Mouse (Mus musculus): ENCODE data around the gene Thnsl2. TPM values are rescaled to one million over a fixed set of nuclear protein-coding genes. Genes with fewer than 3 reads are reported as not detected.

Thnsl2 gene
- polyA plus RNA-seq, 1 experiment from 2014 or later = 4.4 TPM

DNA sequence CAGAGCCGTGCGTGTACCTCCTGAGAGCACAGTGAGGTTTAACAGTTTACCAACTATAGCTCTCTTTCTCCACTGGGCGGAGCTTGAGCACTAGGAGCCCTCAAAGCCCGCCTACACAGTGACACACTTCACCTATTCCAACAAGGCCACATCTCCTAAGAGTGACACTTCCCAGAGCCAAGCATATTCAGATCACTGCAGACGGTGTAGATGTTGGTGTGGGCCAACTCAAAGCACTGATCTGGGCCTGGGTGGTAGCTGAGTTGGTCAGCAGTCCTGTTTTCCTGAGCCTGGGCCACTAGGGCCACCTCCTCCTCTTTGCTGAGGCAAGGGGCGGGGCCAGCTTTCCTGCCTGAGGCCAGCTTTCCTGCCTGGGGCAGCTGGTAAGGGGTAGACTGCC is 20.2 kb upstream of the Thnsl2 start:
- Histone ChIP-seq H3K4me1 (replicated peaks; ENCODE audit: control insufficient read depth, insufficient read depth, low read length) (no peaks in the 10 kb centered on the region), H3K4me2 (ENCODE audit: low read depth, low read length, severe bottlenecking) (no peak overlapping the region), H3K27ac (ENCODE audit: low read depth, low read length) (no peak overlapping the region), H3K9ac (ENCODE audit: low read length) (no peak overlapping the region), H3K9me3 (ENCODE audit: control insufficient read depth, low read length) (no peaks in the 10 kb centered on the region), H3K36me3 (ENCODE audit: control insufficient read depth, insufficient read depth, low read length) (no peaks in the 10 kb centered on the region), H3K4me3 (ENCODE audit: low read depth, low read length) (no peak overlapping the region), H3K27me3 (ENCODE audit: control insufficient read depth, insufficient read depth, low read length) (no peaks in the 10 kb centered on the region)
- DNase-seq (ENCODE audit: low spot score) (no peak), ATAC-seq (replicated peaks; ENCODE audit: low FRiP score) (no peak)
- whole genome bisulfite sequencing = 36% methylated on average over 6 of the region's 6 CpGs

DNA sequence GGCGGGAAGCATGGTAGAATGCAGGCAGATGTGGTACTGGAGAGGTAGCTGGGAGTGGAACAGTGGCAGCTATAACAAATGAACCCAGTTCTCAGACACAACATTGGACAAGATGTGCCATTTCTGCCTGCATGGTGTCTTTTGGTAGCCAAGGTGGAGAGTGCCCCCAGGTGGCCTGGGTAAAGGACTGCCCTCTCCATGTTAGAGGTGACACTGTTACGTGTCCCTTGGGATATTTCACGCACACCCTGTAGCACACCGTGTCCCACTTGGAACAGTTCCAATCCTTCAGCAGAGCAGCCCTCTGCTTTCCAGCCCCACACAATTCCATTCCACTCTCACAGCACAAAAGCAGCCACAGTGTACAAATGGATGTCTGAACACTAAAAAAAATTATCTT is 18.0 kb upstream of the Thnsl2 start:
- 81% methylated on average over 4 of the region's 4 CpGs for WGBS
- H3K9ac ChIP-seq (ENCODE audit: low read length) = no peak overlapping the region

DNA sequence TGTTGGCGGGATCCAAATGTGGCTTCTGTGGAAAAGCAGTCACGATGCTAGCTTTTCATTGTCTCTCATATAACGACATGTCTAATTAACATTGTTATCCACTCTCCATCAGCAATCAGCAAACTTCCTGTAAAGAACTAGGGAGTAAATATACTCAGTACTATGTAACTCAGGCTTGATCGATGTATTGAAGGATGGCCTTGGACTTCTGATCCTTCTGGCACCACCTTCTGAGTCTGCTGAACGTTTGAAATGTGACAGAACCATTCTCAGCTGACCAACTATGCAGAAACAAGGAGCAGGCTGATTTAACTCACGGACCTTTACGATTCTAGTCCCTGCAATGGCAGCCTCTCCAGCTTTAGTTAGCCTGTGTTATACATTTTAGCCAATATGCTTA is 17.1 kb upstream of the Thnsl2 start:
- WGBS = 71% methylated on average over 7 of the region's 7 CpGs
- no peak overlapping the region for H3K9ac ChIP-seq (ENCODE audit: low read length)
- H3K4me3 ChIP-seq (ENCODE audit: low read depth, low read length) = no peak overlapping the region
- no peak overlapping the region for H3K4me2 ChIP-seq (ENCODE audit: low read depth, low read length, severe bottlenecking)
- H3K4me1 ChIP-seq (replicated peaks; ENCODE audit: control insufficient read depth, insufficient read depth, low read length) = no peaks in the 10 kb centered on the region
- H3K36me3 ChIP-seq (ENCODE audit: control insufficient read depth, insufficient read depth, low read length) = no peaks in the 10 kb centered on the region
- H3K27me3 ChIP-seq (ENCODE audit: control insufficient read depth, insufficient read depth, low read length) = no peaks in the 10 kb centered on the region
- no peaks in the 10 kb centered on the region for H3K9me3 ChIP-seq (ENCODE audit: control insufficient read depth, low read length)
- H3K27ac ChIP-seq (ENCODE audit: low read depth, low read length) = no peak overlapping the region
- DNase-seq (ENCODE audit: low spot score) (peak; percentile 1), ATAC-seq (replicated peaks; ENCODE audit: low FRiP score) (no peak)

More for the DNA sequence above, 18.0 kb upstream of the Thnsl2 start:
- Histone ChIP-seq H3K4me3 (ENCODE audit: low read depth, low read length) (no peak overlapping the region), H3K27me3 (ENCODE audit: control insufficient read depth, insufficient read depth, low read length) (no peaks in the 10 kb centered on the region), H3K9me3 (ENCODE audit: control insufficient read depth, low read length) (no peaks in the 10 kb centered on the region), H3K27ac (ENCODE audit: low read depth, low read length) (no peak overlapping the region), H3K4me1 (replicated peaks; ENCODE audit: control insufficient read depth, insufficient read depth, low read length) (no peaks in the 10 kb centered on the region), H3K4me2 (ENCODE audit: low read depth, low read length, severe bottlenecking) (no peak overlapping the region), H3K36me3 (ENCODE audit: control insufficient read depth, insufficient read depth, low read length) (no peaks in the 10 kb centered on the region)
- ATAC-seq (replicated peaks; ENCODE audit: low FRiP score) (no peak), DNase-seq (ENCODE audit: low spot score) (peak; percentile 22)

DNA sequence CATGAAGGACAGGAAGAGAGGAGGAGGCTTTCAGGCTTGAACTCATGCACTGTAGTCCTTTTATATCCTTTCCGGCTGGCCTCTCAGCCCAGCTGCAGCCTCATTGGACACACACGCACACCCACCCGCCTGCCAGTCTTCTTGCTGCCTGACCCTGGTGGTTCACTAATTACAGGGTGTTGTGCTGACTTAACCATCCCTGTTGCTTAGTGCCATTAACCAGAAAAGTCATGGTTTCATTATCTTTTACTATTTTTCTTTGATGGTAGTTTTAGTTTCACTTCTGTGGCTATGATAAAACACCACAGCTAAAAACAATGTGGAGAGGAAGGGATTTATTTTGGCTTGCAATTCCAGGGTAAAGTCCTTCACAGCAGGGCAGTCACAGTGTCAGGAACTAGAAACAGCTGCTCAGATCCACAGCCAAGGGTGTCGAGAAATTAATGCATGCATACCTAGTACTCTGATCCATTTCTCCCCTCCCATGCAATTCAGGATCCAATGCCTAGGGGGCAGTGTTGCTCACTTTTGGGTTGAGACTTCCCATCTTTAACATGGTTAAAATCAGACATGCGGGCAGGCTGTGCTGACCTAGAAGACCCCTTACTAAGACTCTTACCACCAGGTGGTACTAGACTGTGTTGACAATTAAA is 12.6 kb upstream of the Thnsl2 start:
- H3K4me3 ChIP-seq (ENCODE audit: low read depth, low read length) = no peak overlapping the region
- ATAC-seq (replicated peaks; ENCODE audit: low FRiP score) = no peak
- WGBS = 75% methylated on average over 5 of the region's 5 CpGs
- no peaks in the 10 kb centered on the region for H3K27me3 ChIP-seq (ENCODE audit: control insufficient read depth, insufficient read depth, low read length)
- H3K4me2 ChIP-seq (ENCODE audit: low read depth, low read length, severe bottlenecking) = no peak overlapping the region
- H3K27ac ChIP-seq (ENCODE audit: low read depth, low read length) = no peak overlapping the region
- no peaks in the 10 kb centered on the region for H3K9me3 ChIP-seq (ENCODE audit: control insufficient read depth, low read length)
- H3K4me1 ChIP-seq (replicated peaks; ENCODE audit: control insufficient read depth, insufficient read depth, low read length) = no peaks in the 10 kb centered on the region
- H3K36me3 ChIP-seq (ENCODE audit: control insufficient read depth, insufficient read depth, low read length) = no peaks in the 10 kb centered on the region
- peak; percentile 65 for DNase-seq (ENCODE audit: low spot score)
- no peak overlapping the region for H3K9ac ChIP-seq (ENCODE audit: low read length)

DNA sequence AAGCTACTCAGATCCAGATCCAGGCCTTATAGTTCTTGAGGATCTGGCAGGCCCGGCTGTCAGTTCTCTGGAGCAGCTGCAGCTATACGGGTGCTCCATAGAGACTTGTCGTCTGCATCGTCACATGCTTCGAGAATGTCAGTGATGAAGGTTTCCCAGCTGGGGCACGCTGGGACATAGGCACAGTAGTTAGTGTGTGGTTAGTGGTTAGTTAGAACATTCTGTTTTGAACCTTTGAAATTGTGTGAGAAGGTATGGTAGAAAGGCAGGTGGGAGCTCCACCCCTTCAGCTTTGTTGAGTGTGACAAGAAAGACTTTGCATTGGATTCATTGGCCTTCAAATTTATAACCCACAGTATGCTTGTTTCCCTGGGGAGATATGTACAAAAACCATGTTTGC is 10.6 kb upstream of the Thnsl2 start:
- Histone ChIP-seq H3K4me1 (replicated peaks; ENCODE audit: control insufficient read depth, insufficient read depth, low read length) (no peaks in the 10 kb centered on the region), H3K4me3 (ENCODE audit: low read depth, low read length) (no peak overlapping the region), H3K27ac (ENCODE audit: low read depth, low read length) (no peak overlapping the region), H3K9ac (ENCODE audit: low read length) (no peak overlapping the region), H3K9me3 (ENCODE audit: control insufficient read depth, low read length) (no peaks in the 10 kb centered on the region), H3K27me3 (ENCODE audit: control insufficient read depth, insufficient read depth, low read length) (no peaks in the 10 kb centered on the region), H3K36me3 (ENCODE audit: control insufficient read depth, insufficient read depth, low read length) (no peaks in the 10 kb centered on the region), H3K4me2 (ENCODE audit: low read depth, low read length, severe bottlenecking) (no peak overlapping the region)
- WGBS = 91% methylated on average over 6 of the region's 6 CpGs
- DNase-seq (ENCODE audit: low spot score) = peak; percentile 4
- ATAC-seq (replicated peaks; ENCODE audit: low FRiP score) = no peak

DNA sequence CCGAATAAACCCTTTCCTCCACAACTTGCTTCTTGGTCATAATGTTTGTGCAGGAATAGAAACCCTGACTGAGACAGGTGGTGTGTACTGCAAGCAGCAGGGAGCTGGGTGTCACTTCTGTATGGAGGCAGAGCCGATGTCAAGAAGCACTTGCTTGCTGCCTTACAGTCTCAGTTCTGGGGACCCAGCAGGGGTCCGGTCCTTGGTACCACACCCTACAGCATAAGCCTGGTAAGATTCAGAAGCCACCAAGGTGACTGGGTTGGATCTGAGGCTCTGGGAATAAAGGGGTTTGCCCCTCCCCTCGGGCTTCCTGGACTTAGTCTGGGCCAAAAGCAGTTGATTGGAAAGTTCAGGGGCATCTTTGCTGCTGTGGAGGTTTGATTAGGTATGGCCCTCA is 9.2 kb upstream of the Thnsl2 start:
- ATAC-seq (replicated peaks; ENCODE audit: low FRiP score) (no peak), DNase-seq (ENCODE audit: low spot score) (peak; percentile 29)
- 86% methylated on average over 4 of the region's 4 CpGs for WGBS
- Histone ChIP-seq H3K9ac (ENCODE audit: low read length) (no peak overlapping the region), H3K4me2 (ENCODE audit: low read depth, low read length, severe bottlenecking) (no peak overlapping the region), H3K4me1 (replicated peaks; ENCODE audit: control insufficient read depth, insufficient read depth, low read length) (no peaks in the 10 kb centered on the region), H3K27ac (ENCODE audit: low read depth, low read length) (no peak overlapping the region), H3K9me3 (ENCODE audit: control insufficient read depth, low read length) (no peaks in the 10 kb centered on the region), H3K4me3 (ENCODE audit: low read depth, low read length) (no peak overlapping the region), H3K27me3 (ENCODE audit: control insufficient read depth, insufficient read depth, low read length) (no peaks in the 10 kb centered on the region), H3K36me3 (ENCODE audit: control insufficient read depth, insufficient read depth, low read length) (no peaks in the 10 kb centered on the region)

DNA sequence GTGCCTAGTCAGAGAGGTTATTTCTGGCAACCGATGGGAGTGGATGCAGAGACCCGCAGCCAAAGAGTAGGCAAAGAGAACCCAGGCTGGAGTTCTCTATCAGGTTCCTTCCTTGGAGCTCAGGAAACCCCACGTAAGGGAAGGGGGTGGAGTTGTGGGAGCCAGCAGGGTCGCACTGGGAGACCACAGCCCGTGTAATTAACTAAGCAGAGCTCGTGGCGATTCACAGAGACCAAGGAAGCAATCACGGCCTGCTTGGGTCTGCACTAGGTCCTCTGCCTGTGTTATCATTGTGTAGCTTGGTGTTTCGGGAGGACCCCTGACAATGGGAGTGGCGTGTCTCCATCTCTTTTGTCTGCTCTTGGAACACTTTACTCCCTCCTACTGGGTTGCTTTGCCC is 6.9 kb upstream of the Thnsl2 start:
- DNase-seq (ENCODE audit: low spot score) = no peak
- no peak for ATAC-seq (replicated peaks; ENCODE audit: low FRiP score)
- H3K9ac ChIP-seq (ENCODE audit: low read length) = no peak overlapping the region
- no peak overlapping the region for H3K4me2 ChIP-seq (ENCODE audit: low read depth, low read length, severe bottlenecking)
- no peaks in the 10 kb centered on the region for H3K36me3 ChIP-seq (ENCODE audit: control insufficient read depth, insufficient read depth, low read length)
- no peaks in the 10 kb centered on the region for H3K27me3 ChIP-seq (ENCODE audit: control insufficient read depth, insufficient read depth, low read length)
- H3K4me3 ChIP-seq (ENCODE audit: low read depth, low read length) = no peak overlapping the region
- H3K9me3 ChIP-seq (ENCODE audit: control insufficient read depth, low read length) = no peaks in the 10 kb centered on the region
- no peak overlapping the region for H3K27ac ChIP-seq (ENCODE audit: low read depth, low read length)
- no peaks in the 10 kb centered on the region for H3K4me1 ChIP-seq (replicated peaks; ENCODE audit: control insufficient read depth, insufficient read depth, low read length)
- 27% methylated on average over 10 of the region's 10 CpGs for WGBS

DNA sequence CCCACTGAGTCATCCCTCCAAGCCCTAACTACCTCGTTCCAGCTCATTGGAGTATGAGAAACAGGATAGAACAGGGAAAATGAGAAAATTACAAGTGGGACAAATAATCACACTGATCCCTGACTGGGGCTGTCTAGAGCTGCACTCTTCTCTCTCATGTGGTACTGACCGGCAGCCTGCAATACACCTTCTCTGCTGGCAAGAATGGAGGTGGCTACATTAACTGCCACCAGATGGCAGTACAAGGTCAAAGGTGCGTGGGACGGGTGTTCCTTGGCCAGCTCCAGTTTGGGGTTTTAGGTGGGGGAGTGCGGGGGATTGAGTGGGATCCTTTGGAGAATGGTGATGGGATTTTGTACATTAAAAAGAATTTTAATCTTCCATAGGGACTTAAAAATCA is 5.3 kb upstream of the Thnsl2 start:
- Histone ChIP-seq H3K9ac (ENCODE audit: low read length) (no peak overlapping the region), H3K36me3 (ENCODE audit: control insufficient read depth, insufficient read depth, low read length) (no peaks in the 10 kb centered on the region), H3K27ac (ENCODE audit: low read depth, low read length) (no peak overlapping the region), H3K9me3 (ENCODE audit: control insufficient read depth, low read length) (no peaks in the 10 kb centered on the region), H3K4me3 (ENCODE audit: low read depth, low read length) (no peak overlapping the region), H3K27me3 (ENCODE audit: control insufficient read depth, insufficient read depth, low read length) (no peaks in the 10 kb centered on the region), H3K4me1 (replicated peaks; ENCODE audit: control insufficient read depth, insufficient read depth, low read length) (no peaks in the 10 kb centered on the region), H3K4me2 (ENCODE audit: low read depth, low read length, severe bottlenecking) (no peak overlapping the region)
- DNase-seq (ENCODE audit: low spot score) = peak; percentile 67
- peak; percentile 71 for ATAC-seq (replicated peaks; ENCODE audit: low FRiP score)
- 19% methylated on average over 5 of the region's 5 CpGs for WGBS

DNA sequence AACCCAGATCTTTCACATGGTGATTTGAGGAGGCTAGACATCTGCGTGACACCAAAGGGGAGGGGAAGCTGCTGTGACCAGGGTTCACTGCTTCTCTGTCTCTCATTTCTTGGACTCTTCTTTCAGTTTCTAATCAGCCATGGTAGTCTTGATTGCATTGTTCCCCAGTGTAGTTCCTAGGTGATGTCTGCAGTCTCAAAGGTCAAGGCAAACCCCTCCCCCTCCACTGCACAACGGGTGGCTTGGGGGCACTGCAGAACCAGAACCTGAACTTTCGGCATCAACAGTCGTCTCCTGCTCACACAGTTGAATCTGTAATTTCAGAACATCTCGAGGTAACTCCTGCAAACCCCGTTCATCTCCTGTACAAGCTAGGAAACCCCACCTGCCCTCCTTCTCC is 4.1 kb upstream of the Thnsl2 start:
- 71% methylated on average over 6 of the region's 6 CpGs for WGBS
- Histone ChIP-seq H3K27ac (ENCODE audit: low read depth, low read length) (no peak overlapping the region), H3K27me3 (ENCODE audit: control insufficient read depth, insufficient read depth, low read length) (no peaks in the 10 kb centered on the region), H3K4me3 (ENCODE audit: low read depth, low read length) (no peak overlapping the region), H3K9me3 (ENCODE audit: control insufficient read depth, low read length) (no peaks in the 10 kb centered on the region), H3K4me1 (replicated peaks; ENCODE audit: control insufficient read depth, insufficient read depth, low read length) (no peaks in the 10 kb centered on the region), H3K9ac (ENCODE audit: low read length) (no peak overlapping the region), H3K36me3 (ENCODE audit: control insufficient read depth, insufficient read depth, low read length) (no peaks in the 10 kb centered on the region), H3K4me2 (ENCODE audit: low read depth, low read length, severe bottlenecking) (no peak overlapping the region)
- no peak for ATAC-seq (replicated peaks; ENCODE audit: low FRiP score)
- DNase-seq (ENCODE audit: low spot score) = no peak
